Mouse (Mus musculus) myocyte (in vitro differentiated cells): ENCODE measurements around the gene Smg9.

Experiments used
- E2F4 ChIP-seq: IDR thresholded peaks from one replicate; pipeline ENCODE4 v1.6.1; 2011; ENCODE audit warnings: mild to moderate bottlenecking, control low read depth, moderate library complexity; ENCODE audit not compliant: insufficient read depth
- MYOD1 ChIP-seq, 3 experiments: IDR thresholded peaks; one replicate each; pipeline ENCODE4 v1.6.1; 2011; ENCODE audit warnings: control low read depth in 2 of 3, low read depth in 2 of 3, mild to moderate bottlenecking in 2 of 3, moderate library complexity in 1 of 3; ENCODE audit not compliant: insufficient read length in 2 of 3, control insufficient read depth in 1 of 3
- POLR2A ChIP-seq: IDR thresholded peaks from one replicate; pipeline ENCODE4 v1.6.1; 2011; ENCODE audit warnings: low read depth, mild to moderate bottlenecking, control low read depth, moderate library complexity; ENCODE audit not compliant: insufficient read length
- TCF12 ChIP-seq: IDR thresholded peaks from one replicate; pipeline ENCODE4 v1.6.1; 2011; ENCODE audit warnings: mild to moderate bottlenecking, control low read depth; ENCODE audit not compliant: poor library complexity, insufficient read depth, severe bottlenecking
- USF1 ChIP-seq: IDR thresholded peaks from one replicate; pipeline ENCODE4 v1.6.1; 2011; ENCODE audit warnings: low read depth, mild to moderate bottlenecking, control low read depth, moderate library complexity

DNA sequence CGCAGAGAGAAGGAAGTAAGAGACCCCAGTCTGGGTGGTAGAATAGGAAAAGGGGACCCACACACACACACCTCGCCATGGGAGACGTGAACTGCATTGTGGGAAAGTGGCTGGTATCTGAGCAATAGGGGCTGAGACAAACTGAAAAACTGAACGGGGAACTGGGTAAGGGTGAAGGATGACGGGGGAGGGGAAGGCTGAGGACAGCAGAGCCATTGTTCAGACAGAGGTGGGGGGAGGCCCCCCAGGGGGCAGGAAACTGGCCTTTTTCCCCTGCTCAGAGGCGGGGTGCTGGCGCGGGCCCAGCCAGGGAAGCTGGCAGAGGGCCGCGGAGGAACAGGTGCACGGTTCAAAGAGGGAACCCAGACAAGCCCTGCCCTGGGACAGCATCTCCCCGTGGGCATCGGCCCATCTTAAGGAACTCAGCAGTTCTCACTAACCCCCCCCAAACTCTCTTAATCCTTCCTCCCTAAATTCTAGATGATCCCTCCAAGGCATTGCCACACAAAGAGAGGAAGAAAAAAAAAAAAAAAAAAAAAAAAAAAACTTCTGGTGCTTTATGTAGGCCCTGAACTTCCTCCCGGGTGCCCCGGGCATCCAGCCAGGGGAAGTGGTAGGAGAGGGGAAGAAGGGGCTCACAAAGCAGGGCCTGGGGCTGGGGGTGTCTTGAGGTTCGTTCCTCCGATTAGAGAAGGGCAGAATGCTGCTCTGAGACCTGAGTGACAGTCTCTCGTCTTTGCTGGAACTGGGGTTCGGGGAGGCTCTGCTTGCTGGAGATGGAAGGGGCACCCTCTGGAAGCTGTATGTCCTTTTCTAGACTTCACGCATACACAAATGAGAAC, 25.7 kb upstream of the Smg9 start:
- TF ChIP-seq POLR2A (no peak), USF1 (no peak), E2F4 (no peak), MYOD1 (IDR thresholded peaks at IDR 0.05; ENCODE audit: control insufficient read depth in 1 of 3, insufficient read length in 2 of 3, low read depth in 2 of 3) (peak in 2 of 3 experiments; percentile 60 to 67), TCF12 (no peak)
